Mouse (Mus musculus): Measurements from ENCODE around the gene Ptprm. TPM values are rescaled to one million over a fixed set of nuclear protein-coding genes. Genes with fewer than 3 reads are reported as not detected.

The Ptprm gene
- polyA plus RNA-seq, 1 experiment, result 4.4 TPM

DNA sequence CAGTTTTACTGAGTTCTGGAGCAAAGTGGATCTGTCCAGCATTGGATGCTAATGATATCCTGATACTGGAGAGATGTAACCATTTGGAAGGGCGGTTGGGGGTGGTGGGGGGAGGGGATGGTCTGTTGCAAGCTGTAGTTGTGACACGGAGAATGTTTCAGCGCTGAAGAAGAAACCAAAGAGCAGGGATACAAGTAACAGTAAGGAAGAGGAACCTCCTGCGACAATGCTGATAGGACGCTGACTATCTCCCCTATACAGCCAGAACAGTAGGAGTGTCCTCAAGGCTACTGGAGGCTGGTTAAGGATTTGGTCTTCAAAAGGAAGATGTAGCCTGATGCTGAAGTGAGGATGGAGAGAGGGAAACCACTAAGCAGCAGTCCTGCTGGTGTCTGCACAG is 160.5 kb downstream of the Ptprm start:
- WGBS, result 55% methylated on average over 5 of the region's 5 CpGs

DNA sequence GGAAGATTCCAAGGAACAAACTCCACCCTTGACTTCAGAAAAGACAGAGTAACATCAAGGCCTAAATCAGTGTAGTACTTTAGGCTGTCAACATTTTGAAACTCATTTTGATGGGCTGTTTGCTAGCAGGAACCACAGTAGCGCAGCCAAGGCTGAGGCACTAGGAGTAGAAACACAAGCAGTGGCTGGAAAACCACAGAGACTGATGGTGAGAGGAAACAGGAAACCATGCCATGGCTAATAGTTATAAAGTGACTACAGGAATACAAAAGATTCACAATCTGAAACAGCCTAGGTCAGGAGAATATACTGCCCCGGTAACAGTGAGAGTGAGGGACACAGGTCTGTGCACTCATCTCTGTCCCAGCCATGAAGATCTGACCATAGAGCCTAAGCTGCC is 165.7 kb downstream of the Ptprm start:
- no peak for TF ChIP-seq POLR2A (IDR thresholded peaks at IDR 0.05; ENCODE audit: control insufficient read depth, extremely low read depth, insufficient read depth, low read length, poor library complexity)
- TF ChIP-seq CTCF (IDR thresholded peaks at IDR 0.05; ENCODE audit: borderline replicate concordance, control insufficient read depth, extremely low read depth, insufficient read depth, low read length, poor library complexity), result no peak
- no peaks in the 10 kb centered on the region for H3K27me3 ChIP-seq (ENCODE audit: control insufficient read depth, insufficient read depth, low read length)
- no peaks in the 10 kb centered on the region for H3K36me3 ChIP-seq (ENCODE audit: control insufficient read depth, insufficient read depth, low read length)
- H3K4me3 ChIP-seq (ENCODE audit: control insufficient read depth, insufficient read depth, low read length), result no peak overlapping the region
- WGBS, result 18% methylated on average over 2 of the region's 2 CpGs
- H3K4me1 ChIP-seq (replicated peaks; ENCODE audit: control insufficient read depth, insufficient read depth, low read length), result no peaks in the 10 kb centered on the region
- no peak for DNase-seq
- H3K27ac ChIP-seq (ENCODE audit: control insufficient read depth, insufficient read depth, low read length), result no peak overlapping the region

More for the DNA sequence above, 160.5 kb downstream of the Ptprm start:
- H3K4me1 ChIP-seq (replicated peaks; ENCODE audit: control insufficient read depth, insufficient read depth, low read length), result no peaks in the 10 kb centered on the region
- H3K4me3 ChIP-seq (ENCODE audit: control insufficient read depth, insufficient read depth, low read length), result no peak overlapping the region
- DNase-seq, result no peak
- no peaks in the 10 kb centered on the region for H3K36me3 ChIP-seq (ENCODE audit: control insufficient read depth, insufficient read depth, low read length)
- no peaks in the 10 kb centered on the region for H3K27me3 ChIP-seq (ENCODE audit: control insufficient read depth, insufficient read depth, low read length)
- no peak for TF ChIP-seq CTCF (IDR thresholded peaks at IDR 0.05; ENCODE audit: borderline replicate concordance, control insufficient read depth, extremely low read depth, insufficient read depth, low read length, poor library complexity)
- TF ChIP-seq POLR2A (IDR thresholded peaks at IDR 0.05; ENCODE audit: control insufficient read depth, extremely low read depth, insufficient read depth, low read length, poor library complexity), result no peak
- no peak overlapping the region for H3K27ac ChIP-seq (ENCODE audit: control insufficient read depth, insufficient read depth, low read length)

DNA sequence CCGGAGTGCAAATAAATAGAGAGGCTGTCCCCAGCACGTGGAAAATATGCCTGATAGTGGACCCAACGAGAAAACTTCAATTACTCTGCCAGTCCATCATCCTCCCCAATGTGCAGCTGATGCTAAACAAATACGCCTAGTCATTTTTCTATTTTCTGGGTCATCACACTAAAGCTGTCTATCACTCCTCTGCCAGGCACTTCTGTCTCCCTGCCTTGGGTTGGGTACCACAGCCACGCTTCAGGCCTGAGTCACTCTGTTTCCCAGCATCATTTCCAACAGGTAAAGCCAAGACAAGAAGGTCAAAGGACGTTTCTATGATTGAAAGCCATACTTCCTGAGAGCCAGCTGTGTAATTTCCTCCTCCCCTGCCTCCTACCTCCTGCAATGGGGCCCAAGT is 167.4 kb downstream of the Ptprm start:
- DNase-seq, result no peak
- WGBS, result 78% methylated on average over 6 of the region's 6 CpGs
- no peak overlapping the region for H3K27ac ChIP-seq (ENCODE audit: control insufficient read depth, insufficient read depth, low read length)
- H3K4me1 ChIP-seq (replicated peaks; ENCODE audit: control insufficient read depth, insufficient read depth, low read length), result no peaks in the 10 kb centered on the region
- H3K27me3 ChIP-seq (ENCODE audit: control insufficient read depth, insufficient read depth, low read length), result no peaks in the 10 kb centered on the region
- no peaks in the 10 kb centered on the region for H3K36me3 ChIP-seq (ENCODE audit: control insufficient read depth, insufficient read depth, low read length)
- no peak overlapping the region for H3K4me3 ChIP-seq (ENCODE audit: control insufficient read depth, insufficient read depth, low read length)
- TF ChIP-seq POLR2A (IDR thresholded peaks at IDR 0.05; ENCODE audit: control insufficient read depth, extremely low read depth, insufficient read depth, low read length, poor library complexity) (no peak), CTCF (IDR thresholded peaks at IDR 0.05; ENCODE audit: borderline replicate concordance, control insufficient read depth, extremely low read depth, insufficient read depth, low read length, poor library complexity) (no peak)

DNA sequence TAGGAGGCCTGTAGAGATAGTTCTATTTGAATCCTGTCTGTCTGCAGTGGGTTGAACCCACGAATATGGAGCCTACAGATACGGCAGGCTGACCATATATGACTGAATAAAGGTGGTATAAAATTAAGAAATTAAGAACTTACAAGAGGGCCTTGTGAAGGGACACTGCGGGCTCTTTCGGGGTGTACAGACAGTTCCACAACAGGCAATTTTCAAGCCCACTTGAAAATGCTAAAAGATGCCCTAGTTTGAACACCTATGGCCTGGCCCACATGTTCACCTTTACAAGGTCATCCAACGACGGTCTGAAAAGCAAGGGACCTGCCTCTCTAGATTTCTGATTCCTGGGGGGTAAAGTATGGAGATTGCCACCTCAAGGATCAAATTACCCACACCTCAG is 168.3 kb downstream of the Ptprm start:
- Histone ChIP-seq H3K36me3 (ENCODE audit: control insufficient read depth, insufficient read depth, low read length) (no peaks in the 10 kb centered on the region), H3K27ac (ENCODE audit: control insufficient read depth, insufficient read depth, low read length) (no peak overlapping the region), H3K27me3 (ENCODE audit: control insufficient read depth, insufficient read depth, low read length) (no peaks in the 10 kb centered on the region), H3K4me1 (replicated peaks; ENCODE audit: control insufficient read depth, insufficient read depth, low read length) (no peaks in the 10 kb centered on the region), H3K4me3 (ENCODE audit: control insufficient read depth, insufficient read depth, low read length) (no peak overlapping the region)
- no peak for DNase-seq
- no peak for TF ChIP-seq POLR2A (IDR thresholded peaks at IDR 0.05; ENCODE audit: control insufficient read depth, extremely low read depth, insufficient read depth, low read length, poor library complexity)
- TF ChIP-seq CTCF (IDR thresholded peaks at IDR 0.05; ENCODE audit: borderline replicate concordance, control insufficient read depth, extremely low read depth, insufficient read depth, low read length, poor library complexity), result no peak
- WGBS, result 92% methylated on average over 6 of the region's 6 CpGs

DNA sequence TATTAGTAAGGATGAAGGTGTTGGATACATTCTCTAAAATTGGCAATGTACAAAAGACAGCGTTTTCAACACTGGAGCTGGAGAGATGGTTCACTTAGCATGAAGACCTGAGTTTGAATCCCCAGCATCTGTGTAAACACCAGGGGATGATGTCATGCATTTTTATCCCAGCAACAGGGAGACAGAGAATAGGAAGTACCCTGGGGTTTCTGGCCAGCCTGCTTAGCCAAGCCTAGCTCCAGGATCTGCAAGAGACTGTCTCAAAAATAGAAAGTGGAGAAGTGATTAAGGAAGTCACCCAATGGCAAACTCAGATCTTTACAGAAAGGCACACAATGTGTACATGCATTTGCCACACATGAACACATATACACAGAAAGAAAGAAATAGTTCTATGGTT is 174.8 kb downstream of the Ptprm start:
- DNase-seq, result no peak
- WGBS, result 98% methylated on average over 1 of the region's 1 CpGs
- H3K4me3 ChIP-seq (ENCODE audit: control insufficient read depth, insufficient read depth, low read length), result no peak overlapping the region
- no peaks in the 10 kb centered on the region for H3K36me3 ChIP-seq (ENCODE audit: control insufficient read depth, insufficient read depth, low read length)
- no peaks in the 10 kb centered on the region for H3K4me1 ChIP-seq (replicated peaks; ENCODE audit: control insufficient read depth, insufficient read depth, low read length)
- no peaks in the 10 kb centered on the region for H3K27me3 ChIP-seq (ENCODE audit: control insufficient read depth, insufficient read depth, low read length)
- TF ChIP-seq CTCF (IDR thresholded peaks at IDR 0.05; ENCODE audit: borderline replicate concordance, control insufficient read depth, extremely low read depth, insufficient read depth, low read length, poor library complexity) (no peak), POLR2A (IDR thresholded peaks at IDR 0.05; ENCODE audit: control insufficient read depth, extremely low read depth, insufficient read depth, low read length, poor library complexity) (no peak)
- H3K27ac ChIP-seq (ENCODE audit: control insufficient read depth, insufficient read depth, low read length), result no peak overlapping the region

DNA sequence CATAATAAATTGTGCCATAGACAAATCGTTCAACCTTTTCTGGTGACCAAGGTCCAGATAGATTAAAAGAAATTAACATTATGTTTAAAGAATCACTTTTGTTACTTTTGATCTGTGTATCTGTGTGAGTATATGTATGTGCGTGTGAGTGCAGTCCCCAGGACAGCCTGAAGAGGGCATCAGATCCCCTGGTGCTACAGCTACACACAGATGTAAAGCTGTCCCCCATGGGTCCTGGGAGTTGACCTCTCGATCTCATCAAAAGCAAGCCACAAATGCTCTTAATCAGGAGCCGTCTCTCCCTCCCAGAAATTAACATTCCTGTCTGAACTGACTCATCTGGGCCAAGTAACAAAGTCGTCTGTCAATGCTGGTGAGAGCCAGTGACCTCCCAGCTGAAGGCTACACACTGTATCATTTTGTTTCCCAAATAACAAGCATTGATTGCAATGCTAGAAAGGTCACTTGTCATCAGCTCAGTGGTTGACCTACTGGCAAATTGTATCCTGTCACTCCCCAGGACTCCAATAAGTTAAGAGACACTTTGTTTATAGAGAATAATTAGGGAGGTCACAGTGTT is 175.5 kb downstream of the Ptprm start:
- Histone ChIP-seq H3K27ac (ENCODE audit: control insufficient read depth, insufficient read depth, low read length) (no peak overlapping the region), H3K4me3 (ENCODE audit: control insufficient read depth, insufficient read depth, low read length) (no peak overlapping the region), H3K27me3 (ENCODE audit: control insufficient read depth, insufficient read depth, low read length) (no peaks in the 10 kb centered on the region), H3K36me3 (ENCODE audit: control insufficient read depth, insufficient read depth, low read length) (no peaks in the 10 kb centered on the region), H3K4me1 (replicated peaks; ENCODE audit: control insufficient read depth, insufficient read depth, low read length) (no peaks in the 10 kb centered on the region)
- WGBS, result 89% methylated on average over 5 of the region's 5 CpGs
- TF ChIP-seq POLR2A (IDR thresholded peaks at IDR 0.05; ENCODE audit: control insufficient read depth, extremely low read depth, insufficient read depth, low read length, poor library complexity) (no peak), CTCF (IDR thresholded peaks at IDR 0.05; ENCODE audit: borderline replicate concordance, control insufficient read depth, extremely low read depth, insufficient read depth, low read length, poor library complexity) (no peak)
- DNase-seq, result no peak

DNA sequence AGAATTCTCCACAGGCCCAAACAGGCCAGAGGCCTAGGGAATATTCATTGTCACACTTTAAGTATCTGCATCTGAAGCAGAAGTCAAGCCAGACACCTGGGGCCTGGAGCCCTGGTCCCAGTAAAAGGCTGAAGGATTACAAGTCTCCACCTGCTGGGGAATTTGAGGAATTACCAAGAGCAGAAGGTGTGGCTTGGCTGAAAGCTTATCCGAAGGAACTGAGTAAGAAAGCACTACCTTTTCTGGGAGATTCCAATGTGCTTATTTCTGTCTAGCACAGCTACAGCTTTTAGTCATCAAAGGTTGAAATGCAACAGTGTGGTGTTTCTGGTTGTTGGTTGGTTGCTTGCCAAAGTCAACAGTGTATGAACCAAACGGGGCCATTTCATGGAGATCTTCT is 178.4 kb downstream of the Ptprm start:
- WGBS, result 57% methylated on average over 2 of the region's 2 CpGs
- Histone ChIP-seq H3K4me1 (replicated peaks; ENCODE audit: control insufficient read depth, insufficient read depth, low read length) (no peaks in the 10 kb centered on the region), H3K36me3 (ENCODE audit: control insufficient read depth, insufficient read depth, low read length) (no peaks in the 10 kb centered on the region), H3K27me3 (ENCODE audit: control insufficient read depth, insufficient read depth, low read length) (no peaks in the 10 kb centered on the region), H3K27ac (ENCODE audit: control insufficient read depth, insufficient read depth, low read length) (no peak overlapping the region), H3K4me3 (ENCODE audit: control insufficient read depth, insufficient read depth, low read length) (no peak overlapping the region)
- no peak for DNase-seq
- TF ChIP-seq POLR2A (IDR thresholded peaks at IDR 0.05; ENCODE audit: control insufficient read depth, extremely low read depth, insufficient read depth, low read length, poor library complexity) (no peak), CTCF (IDR thresholded peaks at IDR 0.05; ENCODE audit: borderline replicate concordance, control insufficient read depth, extremely low read depth, insufficient read depth, low read length, poor library complexity) (no peak)

Data from thymus, adult 2 months (tissue).